Mouse (Mus musculus) G1E (cell line): Measurements from ENCODE around the gene Fstl1. TPM values are rescaled to one million over a fixed set of nuclear protein-coding genes. Genes with fewer than 3 reads are reported as not detected.

ENCODE experiments used
- ATAC-seq: 2 replicates; pipeline ENCODE4 v1.8.0; 2016; ENCODE audit warnings: mild to moderate bottlenecking; ENCODE audit not compliant: insufficient number of reproducible peaks, poor library complexity, low FRiP score, severe bottlenecking; ENCODE audit errors: extremely low read depth
- DNase-seq: peaks from one replicate; pipeline ENCODE4 v3.0.0; 2012; ENCODE audit warnings: low spot score
- H3K27me3 ChIP-seq: 2 replicates; pipeline ENCODE4 v1.6.1; 2012; ENCODE audit warnings: mild to moderate bottlenecking, low read length, inconsistent platforms; ENCODE audit not compliant: insufficient read depth
- H3K36me3 ChIP-seq: replicated peaks from 2 replicates; pipeline ENCODE3; 2012; ENCODE audit warnings: mild to moderate bottlenecking, inconsistent platforms
- H3K4me1 ChIP-seq: 2 replicates; pipeline ENCODE4 v1.6.1; 2012; ENCODE audit warnings: low read depth, low read length, inconsistent platforms, mixed read lengths; ENCODE audit not compliant: insufficient read depth
- H3K4me3 ChIP-seq: 2 replicates; pipeline ENCODE4 v1.5.1; 2012; ENCODE audit warnings: low read depth, mild to moderate bottlenecking, inconsistent platforms, low read length, moderate library complexity, mixed read lengths
- H3K9me3 ChIP-seq: replicated peaks from 2 replicates; pipeline ENCODE4 v1.6.1; 2012; ENCODE audit warnings: inconsistent platforms
- CTCF ChIP-seq: IDR thresholded peaks from 2 replicates; pipeline ENCODE4 v1.5.1; 2012; ENCODE audit warnings: low read depth, low read length, inconsistent platforms, mixed read lengths
- GATA1 ChIP-seq: IDR thresholded peaks from 2 replicates; pipeline ENCODE4 v1.6.1; 2012; ENCODE audit warnings: borderline replicate concordance, low read length, inconsistent platforms, mixed read lengths
- GATA2 ChIP-seq: IDR thresholded peaks from 2 replicates; pipeline ENCODE4 v1.6.1; 2012; ENCODE audit warnings: low read depth, low read length, inconsistent platforms, borderline replicate concordance
- POLR2AphosphoS5 ChIP-seq: IDR thresholded peaks from 2 replicates; pipeline ENCODE4 v1.6.1; 2012; ENCODE audit warnings: low read depth, low read length, inconsistent platforms; ENCODE audit not compliant: insufficient replicate concordance
- TAL1 ChIP-seq: conservative IDR thresholded peaks from 2 replicates; pipeline ENCODE4 v1.6.1; 2012; ENCODE audit warnings: low read depth, low read length, inconsistent platforms, mixed read lengths
- polyA plus RNA-seq: library from polyadenylated mRNA; stranded (reverse); fragments of >175 nt; gene quantifications from 2 replicates; pipeline ENCODE4 v1.2.3, GENCODE M21; 2012
- total RNA-seq, 2 experiments: library from RNA; stranded (forward) in 1 of 2; stranded (reverse) in 1 of 2; fragments of 200-1000 nt in 1 of 2; fragments of >200 nt in 1 of 2; fragmentation: Nextera tagmentation in 1 of 2; gene quantifications; 2 replicates each; pipeline ENCODE4 v1.2.3; 2014 to 2017

Fstl1 gene
- total and polyA plus RNA-seq, 3 experiments: 0.67 to 7.4 (median 4.8) TPM

GRCm38 (mm10) chr16:37842439-37842838 lies 65.8 kb downstream of the Fstl1 start:
- H3K27me3 ChIP-seq: peaks cover 38% of the 10 kb centered on the region
- no peak for TF ChIP-seq CTCF
- TF ChIP-seq POLR2AphosphoS5: no peak
- TF ChIP-seq GATA2: no peak
- TF ChIP-seq TAL1: no peak
- TF ChIP-seq GATA1: no peak
- ATAC-seq (no peak), DNase-seq (no peak)
- no peak overlapping the region for H3K4me3 ChIP-seq
- no peaks in the 10 kb centered on the region for H3K36me3 ChIP-seq
- peaks cover 2% of the 10 kb centered on the region; the same call in 1 of the 2 replicates for H3K4me1 ChIP-seq
- no peaks in the 10 kb centered on the region for H3K9me3 ChIP-seq

GRCm38 (mm10) chr16:37843740-37844139 lies 67.1 kb downstream of the Fstl1 start:
- DNase-seq (no peak), ATAC-seq (no peak)
- TF ChIP-seq GATA2 (no peak), TAL1 (no peak), GATA1 (no peak), POLR2AphosphoS5 (no peak), CTCF (no peak)
- Histone ChIP-seq H3K4me1 (peaks cover 2% of the 10 kb centered on the region; the same call in 1 of the 2 replicates), H3K27me3 (peaks cover 40% of the 10 kb centered on the region), H3K4me3 (no peak overlapping the region), H3K9me3 (no peaks in the 10 kb centered on the region), H3K36me3 (no peaks in the 10 kb centered on the region)

GRCm38 (mm10) chr16:37845202-37845925 lies 68.7 kb downstream of the Fstl1 start:
- no peak overlapping the region for H3K4me3 ChIP-seq
- peaks cover 43% of the 10 kb centered on the region for H3K27me3 ChIP-seq
- no peak for TF ChIP-seq CTCF
- TF ChIP-seq POLR2AphosphoS5: no peak
- TF ChIP-seq GATA1: no peak
- no peak for TF ChIP-seq TAL1
- no peak for TF ChIP-seq GATA2
- no peaks in the 10 kb centered on the region for H3K36me3 ChIP-seq
- DNase-seq (no peak), ATAC-seq (peak; percentile 57)
- no peaks in the 10 kb centered on the region for H3K9me3 ChIP-seq
- peaks cover 2% of the 10 kb centered on the region; the same call in 1 of the 2 replicates for H3K4me1 ChIP-seq

- Histone ChIP-seq H3K36me3 (no peaks in the 10 kb centered on the region), H3K4me1 (peaks cover 2% of the 10 kb centered on the region; the same call in 1 of the 2 replicates), H3K9me3 (no peaks in the 10 kb centered on the region), H3K27me3 (peaks cover 43% of the 10 kb centered on the region), H3K4me3 (no peak overlapping the region)
- no peak for ATAC-seq
- no peak for DNase-seq
- TF ChIP-seq CTCF: no peak
- no peak for TF ChIP-seq TAL1
- TF ChIP-seq POLR2AphosphoS5: no peak
- TF ChIP-seq GATA1: no peak
These were observed 70.4 kb downstream of the Fstl1 start for GRCm38 (mm10) chr16:37847081-37847480.

- Histone ChIP-seq H3K27me3 (peaks cover 45% of the 10 kb centered on the region), H3K4me3 (no peak overlapping the region), H3K4me1 (peaks cover 5% of the 10 kb centered on the region), H3K9me3 (no peaks in the 10 kb centered on the region), H3K36me3 (no peaks in the 10 kb centered on the region)
- TF ChIP-seq GATA2: no peak
- TF ChIP-seq TAL1: no peak
- TF ChIP-seq GATA1: no peak
- TF ChIP-seq CTCF: no peak
- TF ChIP-seq POLR2AphosphoS5: no peak
- ATAC-seq (no peak), DNase-seq (no peak)
These were observed 74.7 kb downstream of the Fstl1 start for GRCm38 (mm10) chr16:37851366-37851765.

GRCm38 (mm10) chr16:37853279-37853678 lies 76.6 kb downstream of the Fstl1 start:
- Histone ChIP-seq H3K27me3 (peaks cover 37% of the 10 kb centered on the region), H3K4me1 (peaks cover 5% of the 10 kb centered on the region), H3K9me3 (no peaks in the 10 kb centered on the region), H3K4me3 (no peak overlapping the region), H3K36me3 (no peaks in the 10 kb centered on the region)
- ATAC-seq (no peak), DNase-seq (no peak)
- TF ChIP-seq TAL1: no peak
- TF ChIP-seq GATA2: no peak
- no peak for TF ChIP-seq GATA1
- no peak for TF ChIP-seq CTCF
- TF ChIP-seq POLR2AphosphoS5: no peak

- DNase-seq: no peak
- H3K4me3 ChIP-seq: no peak overlapping the region
- ATAC-seq: no peak
- H3K27me3 ChIP-seq: peaks cover 34% of the 10 kb centered on the region
- peaks cover 5% of the 10 kb centered on the region for H3K4me1 ChIP-seq
- H3K36me3 ChIP-seq: no peaks in the 10 kb centered on the region
- no peaks in the 10 kb centered on the region for H3K9me3 ChIP-seq
- no peak for TF ChIP-seq CTCF
These were observed 77.4 kb downstream of the Fstl1 start for GRCm38 (mm10) chr16:37854054-37854453.
